Mouse (Mus musculus) brain, embryonic 18.5 days (tissue): Measurements from ENCODE around the gene Doc2g.

Source experiments
- DNase-seq: peaks from one replicate; pipeline ENCODE4 v3.0.0-alpha.2; 2012; ENCODE audit warnings: low read depth, low spot score

The Doc2g gene

GRCm38 (mm10) chr19:3990804-3991203 is 12.3 kb upstream of the Doc2g start:
- DNase-seq, result no peak

GRCm38 (mm10) chr19:3991562-3991961 is 11.6 kb upstream of the Doc2g start:
- no peak for DNase-seq

- DNase-seq, result no peak
These were observed 11.1 kb upstream of the Doc2g start for GRCm38 (mm10) chr19:3991966-3992365.

- DNase-seq, result no peak
These were observed 10.7 kb upstream of the Doc2g start, which contains the start of gene Tbx10 for GRCm38 (mm10) chr19:3992416-3992815. Tbx10 (plus strand) TSS chr19:3992752.

GRCm38 (mm10) chr19:3994932-3995331 is 8.2 kb upstream of the Doc2g start:
- no peak for DNase-seq

GRCm38 (mm10) chr19:3995505-3995904 is 7.6 kb upstream of the Doc2g start:
- no peak for DNase-seq

- no peak for DNase-seq
These were observed 7.0 kb upstream of the Doc2g start for GRCm38 (mm10) chr19:3996106-3996505.

- DNase-seq, result no peak
These were observed 6.4 kb upstream of the Doc2g start for GRCm38 (mm10) chr19:3996747-3997146.

- no peak for DNase-seq
These were observed 5.9 kb upstream of the Doc2g start for GRCm38 (mm10) chr19:3997231-3997630.

- DNase-seq, result no peak
These were observed 4.8 kb upstream of the Doc2g start for GRCm38 (mm10) chr19:3998335-3998734.

GRCm38 (mm10) chr19:3999121-3999730 is 3.9 kb upstream of the Doc2g start:
- DNase-seq, result no peak

GRCm38 (mm10) chr19:4000119-4000900 is 2.8 kb upstream of the Doc2g start, which contains the start of the genes Nudt8 and Gm49405:
Nudt8 (plus strand) TSS chr19:4000580.
Gm49405 (plus strand) TSS chr19:4000626.
- peak; percentile 94 for DNase-seq

GRCm38 (mm10) chr19:4000949-4001525 is 2.1 kb upstream of the Doc2g start:
- no peak for DNase-seq

GRCm38 (mm10) chr19:4001752-4002151 is 1.4 kb upstream of the Doc2g start:
- DNase-seq, result no peak

GRCm38 (mm10) chr19:4003641-4004040 is 528 bp downstream of the Doc2g start:
- no peak for DNase-seq

GRCm38 (mm10) chr19:4004331-4004730 is 1.2 kb downstream of the Doc2g start:
- no peak for DNase-seq

GRCm38 (mm10) chr19:4005091-4005490 is 2.0 kb downstream of the Doc2g start:
- DNase-seq, result no peak

- DNase-seq, result no peak
These were observed 2.9 kb downstream of the Doc2g start for GRCm38 (mm10) chr19:4005971-4006370.

GRCm38 (mm10) chr19:4011086-4011485 is 8.0 kb downstream of the Doc2g start:
- no peak for DNase-seq

GRCm38 (mm10) chr19:4012432-4013022 is 9.4 kb downstream of the Doc2g start, which contains the start of gene Ndufv1:
Ndufv1 (minus strand) TSS chr19:4012806.
- DNase-seq, result peak; percentile 97

GRCm38 (mm10) chr19:4013066-4013465 is 10.0 kb downstream of the Doc2g start:
- DNase-seq, result no peak

- DNase-seq, result no peak
These were observed 11.7 kb downstream of the Doc2g start for GRCm38 (mm10) chr19:4014802-4015201.
